Mouse (Mus musculus): ENCODE results near the gene Egfr.

The Egfr gene

GRCm38 (mm10) chr11:16823830-16824545, 72.0 kb downstream of the Egfr start:
- peak; percentile 30 for DNase-seq (ENCODE audit: low read depth, low spot score)

- DNase-seq (ENCODE audit: low read depth, low spot score), result no peak
Observed at GRCm38 (mm10) chr11:16829468-16829867, 77.5 kb downstream of the Egfr start.

GRCm38 (mm10) chr11:16830531-16831227, 78.7 kb downstream of the Egfr start:
- DNase-seq (ENCODE audit: low read depth, low spot score), result peak; percentile 14

- DNase-seq (ENCODE audit: low read depth, low spot score), result peak; percentile 60
Observed at GRCm38 (mm10) chr11:16831974-16832464, 80.0 kb downstream of the Egfr start.

GRCm38 (mm10) chr11:16838772-16839171, 86.8 kb downstream of the Egfr start:
- DNase-seq (ENCODE audit: low read depth, low spot score), result no peak

- DNase-seq (ENCODE audit: low read depth, low spot score), result no peak
Observed at GRCm38 (mm10) chr11:16842924-16843323, 90.9 kb downstream of the Egfr start.

- no peak for DNase-seq (ENCODE audit: low read depth, low spot score)
Observed at GRCm38 (mm10) chr11:16843889-16844568, 92.0 kb downstream of the Egfr start.

- DNase-seq (ENCODE audit: low read depth, low spot score), result no peak
Observed at GRCm38 (mm10) chr11:16848881-16849280, 96.9 kb downstream of the Egfr start.

- no peak for DNase-seq (ENCODE audit: low read depth, low spot score)
Observed at GRCm38 (mm10) chr11:16851361-16851760, 99.4 kb downstream of the Egfr start.

GRCm38 (mm10) chr11:16854111-16854510, 102.1 kb downstream of the Egfr start:
- no peak for DNase-seq (ENCODE audit: low read depth, low spot score)

GRCm38 (mm10) chr11:16857346-16857745, 105.3 kb downstream of the Egfr start:
- no peak for DNase-seq (ENCODE audit: low read depth, low spot score)

- peak; percentile 37 for DNase-seq (ENCODE audit: low read depth, low spot score)
Observed at GRCm38 (mm10) chr11:16861037-16861436, 109.0 kb downstream of the Egfr start.

- DNase-seq (ENCODE audit: low read depth, low spot score), result no peak
Observed at GRCm38 (mm10) chr11:16863547-16863946, 111.5 kb downstream of the Egfr start.

- no peak for DNase-seq (ENCODE audit: low read depth, low spot score)
Observed at GRCm38 (mm10) chr11:16864980-16865561, 113.1 kb downstream of the Egfr start.

GRCm38 (mm10) chr11:16868051-16868450, 116.0 kb downstream of the Egfr start:
- DNase-seq (ENCODE audit: low read depth, low spot score), result no peak

- no peak for DNase-seq (ENCODE audit: low read depth, low spot score)
Observed at GRCm38 (mm10) chr11:16869506-16869905, 117.5 kb downstream of the Egfr start.

GRCm38 (mm10) chr11:16871120-16871519, 119.1 kb downstream of the Egfr start:
- DNase-seq (ENCODE audit: low read depth, low spot score), result peak; percentile 33

- DNase-seq (ENCODE audit: low read depth, low spot score), result no peak
Observed at GRCm38 (mm10) chr11:16877676-16878378, 125.8 kb downstream of the Egfr start.

- no peak for DNase-seq (ENCODE audit: low read depth, low spot score)
Observed at GRCm38 (mm10) chr11:16881932-16882331, 129.9 kb downstream of the Egfr start.

- no peak for DNase-seq (ENCODE audit: low read depth, low spot score)
Observed at GRCm38 (mm10) chr11:16886152-16886551, 134.1 kb downstream of the Egfr start.

- DNase-seq (ENCODE audit: low read depth, low spot score), result no peak
Observed at GRCm38 (mm10) chr11:16888086-16888485, 136.1 kb downstream of the Egfr start.
